Mouse (Mus musculus): ENCODE measurements around the gene Arl4d. TPM values are rescaled to one million over a fixed set of nuclear protein-coding genes. Genes with fewer than 3 reads are reported as not detected.
"Not testable (repeated sequence)": the region's sequence is repeated elsewhere in the genome, so short reads cannot be mapped to it uniquely, and the experiment has no call there.

Gene Arl4d
- 10 to 100 TPM; 12.5 to 22.1 (median 16.4) TPM for total RNA-seq (2022)

GRCm38 (mm10) chr11:101664825-101665635, at the start of gene Arl4d:
Gene Arl4d, plus strand, starts transcription at chr11:101665541.
- DNase-seq, result peak; percentile 92

DNA sequence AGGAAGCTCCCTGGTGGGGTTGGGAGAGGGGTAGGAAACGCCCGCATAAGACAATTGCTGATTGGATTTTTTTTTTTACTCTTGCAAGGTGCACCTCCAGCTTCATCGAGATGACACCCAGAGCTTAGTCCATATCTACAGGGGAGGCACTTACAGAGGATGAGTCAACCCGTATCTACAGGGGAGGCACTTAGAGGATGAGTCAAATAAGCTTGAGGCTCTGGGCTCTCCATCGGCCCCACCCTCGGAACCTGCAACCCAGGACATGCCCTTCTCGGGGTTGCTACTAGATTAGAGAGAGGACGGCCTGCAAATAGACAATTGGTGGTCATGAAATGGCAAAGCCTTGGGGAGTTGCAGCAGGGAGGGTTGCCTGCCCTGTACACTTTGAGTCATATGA, 49.2 kb upstream of the Arl4d start:
- DNase-seq, result no peak

DNA sequence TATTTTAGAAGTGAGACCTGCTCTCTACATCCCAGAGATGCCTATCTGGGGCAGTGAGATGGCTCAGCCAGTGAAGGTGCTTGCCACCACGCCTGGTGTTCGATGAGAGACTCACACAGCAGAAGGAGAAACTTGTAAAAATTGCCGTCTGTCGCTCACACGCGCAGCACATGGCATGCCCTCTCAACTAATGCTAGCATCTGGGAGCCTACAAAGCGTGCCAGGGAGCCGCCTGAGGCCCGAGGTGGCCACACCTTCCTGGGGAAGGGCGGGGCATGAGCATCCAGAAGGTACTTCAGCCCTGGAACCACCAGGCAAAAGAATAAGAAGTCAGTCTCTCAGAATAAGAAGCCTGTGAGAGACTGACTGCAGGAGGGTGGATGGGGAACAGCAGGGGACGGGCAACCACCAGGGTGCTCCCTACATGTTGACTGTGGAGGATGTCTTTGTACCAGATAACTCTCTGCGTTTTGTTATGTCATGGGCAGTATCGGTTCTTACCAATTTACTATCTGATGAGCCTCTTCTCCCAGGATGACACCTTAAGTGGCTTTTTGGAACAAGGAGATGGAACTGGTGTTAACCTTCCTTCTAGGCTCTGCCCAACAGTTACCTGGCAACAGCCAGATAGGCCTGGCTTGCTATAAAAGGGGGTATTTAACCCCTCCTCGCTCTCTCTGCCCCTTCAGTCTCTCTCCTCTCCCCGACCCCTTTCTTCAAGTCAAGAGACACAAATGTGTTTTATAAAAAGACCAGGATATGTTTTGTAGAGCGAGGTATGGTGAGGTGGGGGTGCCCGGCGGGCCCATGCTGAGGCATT, 48.2 kb upstream of the Arl4d start:
- DNase-seq, result no peak

- DNase-seq, result peak; percentile 29
Observed at GRCm38 (mm10) chr11:101617849-101618248, 47.5 kb upstream of the Arl4d start.

- DNase-seq, result peak; percentile 37
Observed at GRCm38 (mm10) chr11:101618596-101618995, 46.7 kb upstream of the Arl4d start.

DNA sequence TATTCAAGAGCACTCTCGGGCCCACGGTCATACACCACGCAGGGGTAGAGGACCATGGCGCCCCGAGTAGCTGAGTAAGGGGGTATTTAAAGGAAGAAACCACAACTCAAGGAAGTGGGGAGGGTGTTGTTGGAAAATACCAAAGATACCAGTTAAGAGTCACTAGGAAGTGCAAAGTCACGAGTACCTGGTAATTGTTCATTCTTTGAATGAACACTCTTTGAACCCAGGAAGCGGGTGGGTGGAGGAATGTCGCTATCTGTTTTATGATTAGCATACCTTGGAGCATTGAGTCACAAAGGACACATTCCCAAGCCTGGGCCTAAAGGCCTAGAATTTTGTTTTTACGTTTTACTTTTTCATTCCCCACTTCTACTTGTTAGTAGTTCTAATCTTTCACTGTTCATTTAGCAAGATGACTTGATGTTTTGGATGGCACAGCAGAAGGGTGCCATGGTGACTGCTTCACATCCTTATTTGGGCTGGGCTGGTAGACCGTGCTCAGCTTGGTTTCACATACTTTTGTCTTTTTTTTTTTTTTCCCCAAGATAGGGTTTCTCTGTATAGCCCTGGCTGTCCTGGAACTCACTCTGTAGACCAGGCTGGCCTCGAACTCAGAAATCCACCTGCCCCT, 45.2 kb upstream of the Arl4d start:
- DNase-seq, result not testable (repeated sequence)

DNA sequence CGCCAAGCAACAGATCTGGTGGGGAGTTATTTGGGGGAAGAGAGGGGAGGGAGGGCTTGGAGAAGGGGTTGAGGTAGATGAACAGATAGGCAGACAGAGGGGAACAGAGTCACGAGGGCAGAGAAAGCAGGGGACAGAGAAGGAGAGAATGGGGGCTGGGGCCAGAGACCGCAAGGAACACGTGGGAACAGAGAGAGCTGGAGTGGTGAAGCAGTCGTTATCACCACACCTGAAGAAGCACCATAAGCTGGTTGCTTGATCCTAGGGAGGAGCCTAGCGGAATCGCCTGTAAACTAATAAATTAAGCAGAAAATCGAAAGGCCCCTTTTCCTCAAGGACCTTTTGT, 38.7 kb upstream of the Arl4d start:
- DNase-seq, result peak; percentile 24

DNA sequence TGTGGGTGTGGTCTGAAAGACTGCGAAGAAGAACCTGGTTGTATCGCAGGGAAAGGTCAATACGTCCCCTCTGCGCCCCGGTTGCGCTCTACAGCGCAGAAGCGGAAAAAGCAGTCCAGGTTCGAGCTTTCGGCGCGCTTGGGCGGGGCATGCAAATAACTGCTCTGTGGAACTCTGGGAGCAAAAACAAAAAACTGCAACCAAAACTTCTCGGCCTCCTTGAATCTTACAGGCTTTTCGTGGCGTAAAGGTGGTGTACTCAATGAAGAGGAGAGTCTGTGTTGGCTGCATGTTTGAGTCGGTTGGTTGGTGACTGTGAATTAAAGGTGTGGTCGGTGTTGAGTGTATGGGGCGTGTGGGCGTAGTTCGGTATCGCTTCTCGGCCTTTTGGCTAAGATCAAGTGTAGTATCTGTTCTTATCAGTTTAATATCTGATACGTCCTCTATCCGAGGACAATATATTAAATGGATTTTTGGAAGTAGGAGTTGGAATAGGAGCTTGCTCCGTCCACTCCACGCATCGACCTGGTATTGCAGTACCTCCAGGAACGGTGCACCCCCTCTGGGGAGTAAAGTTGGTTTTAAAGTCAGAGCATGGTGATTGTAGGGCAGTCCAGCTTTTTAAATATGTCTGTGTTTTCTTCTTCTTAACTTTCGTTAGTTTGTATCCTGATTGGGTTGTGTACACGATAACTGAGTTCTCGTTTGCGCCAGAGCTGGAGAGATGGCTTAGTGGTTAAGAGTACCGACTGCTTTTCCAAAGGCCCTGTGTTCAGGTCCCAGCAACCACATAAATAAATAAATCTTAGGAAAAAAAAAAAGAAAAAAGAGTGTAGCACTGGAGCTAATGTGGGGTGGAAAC, 38.1 kb upstream of the Arl4d start, which contains the start of gene Rdm1:
TSS of gene Rdm1 (plus strand) at position 201 of the 862 bp plus-strand sequence.
- peak; percentile 80 for DNase-seq

- peak; percentile 78 for DNase-seq
Observed at GRCm38 (mm10) chr11:101627857-101628559, 37.3 kb upstream of the Arl4d start.

GRCm38 (mm10) chr11:101628733-101629417, 36.5 kb upstream of the Arl4d start:
- not testable (repeated sequence) for DNase-seq

DNA sequence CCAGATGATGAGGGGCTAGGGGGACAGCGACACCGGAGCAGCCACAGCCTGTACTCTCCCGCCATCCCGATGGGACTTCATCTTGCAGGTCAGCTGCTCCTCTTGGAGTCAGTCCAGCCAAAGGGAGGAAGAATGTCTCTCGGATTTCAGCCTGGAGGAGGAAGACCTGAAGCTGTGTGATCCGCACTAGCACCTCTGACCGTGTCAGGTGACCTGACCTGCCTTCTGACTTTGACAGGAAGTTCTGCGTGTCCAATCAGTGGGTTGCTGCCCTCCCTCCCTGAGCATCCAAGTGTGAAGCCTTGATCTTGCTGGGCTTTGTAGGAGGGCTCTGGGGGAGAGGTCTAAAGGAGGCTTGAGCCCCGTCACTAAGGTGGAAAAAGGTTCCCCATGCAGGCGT, 29.7 kb upstream of the Arl4d start:
- DNase-seq, result no peak

GRCm38 (mm10) chr11:101639761-101640160, 25.6 kb upstream of the Arl4d start:
- no peak for DNase-seq

GRCm38 (mm10) chr11:101640857-101641709, 24.3 kb upstream of the Arl4d start:
- peak; percentile 64 for DNase-seq

GRCm38 (mm10) chr11:101641710-101642642, 23.4 kb upstream of the Arl4d start:
- DNase-seq, result not testable (repeated sequence)

- no peak for DNase-seq
Observed at GRCm38 (mm10) chr11:101642931-101643330, 22.4 kb upstream of the Arl4d start.

- DNase-seq, result no peak
Observed at GRCm38 (mm10) chr11:101644591-101644990, 20.8 kb upstream of the Arl4d start.

DNA sequence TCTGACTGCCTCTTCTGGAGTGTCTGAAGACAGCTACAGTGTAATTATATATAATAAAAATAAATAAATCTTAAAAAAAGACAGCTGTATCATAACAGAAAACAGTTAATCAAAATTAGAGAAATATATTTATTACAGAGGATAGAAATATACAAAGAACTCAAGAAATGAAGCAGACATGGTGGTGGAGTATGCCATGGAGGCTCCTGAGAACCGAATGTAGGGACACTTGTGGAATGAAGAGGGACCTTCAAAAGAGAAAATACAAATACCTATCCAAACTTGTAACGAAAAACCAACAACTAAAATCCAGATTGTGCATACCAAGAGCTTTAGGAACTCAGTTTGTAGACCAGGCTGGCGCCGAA, 20.3 kb upstream of the Arl4d start:
- DNase-seq, result not testable (repeated sequence)

- DNase-seq, result peak; percentile 57
Observed at GRCm38 (mm10) chr11:101645411-101646282, 19.7 kb upstream of the Arl4d start.
